Mouse (Mus musculus): Measurements from ENCODE around the gene Lars2. TPM values are rescaled to one million over a fixed set of nuclear protein-coding genes. Genes with fewer than 3 reads are reported as not detected.
"Not testable (repeated sequence)": the region's sequence is repeated elsewhere in the genome, so short reads cannot be mapped to it uniquely, and the experiment has no call there.

Lars2 gene
- polyA plus RNA-seq, 1 experiment from 2014 or later = 1,655 TPM

DNA sequence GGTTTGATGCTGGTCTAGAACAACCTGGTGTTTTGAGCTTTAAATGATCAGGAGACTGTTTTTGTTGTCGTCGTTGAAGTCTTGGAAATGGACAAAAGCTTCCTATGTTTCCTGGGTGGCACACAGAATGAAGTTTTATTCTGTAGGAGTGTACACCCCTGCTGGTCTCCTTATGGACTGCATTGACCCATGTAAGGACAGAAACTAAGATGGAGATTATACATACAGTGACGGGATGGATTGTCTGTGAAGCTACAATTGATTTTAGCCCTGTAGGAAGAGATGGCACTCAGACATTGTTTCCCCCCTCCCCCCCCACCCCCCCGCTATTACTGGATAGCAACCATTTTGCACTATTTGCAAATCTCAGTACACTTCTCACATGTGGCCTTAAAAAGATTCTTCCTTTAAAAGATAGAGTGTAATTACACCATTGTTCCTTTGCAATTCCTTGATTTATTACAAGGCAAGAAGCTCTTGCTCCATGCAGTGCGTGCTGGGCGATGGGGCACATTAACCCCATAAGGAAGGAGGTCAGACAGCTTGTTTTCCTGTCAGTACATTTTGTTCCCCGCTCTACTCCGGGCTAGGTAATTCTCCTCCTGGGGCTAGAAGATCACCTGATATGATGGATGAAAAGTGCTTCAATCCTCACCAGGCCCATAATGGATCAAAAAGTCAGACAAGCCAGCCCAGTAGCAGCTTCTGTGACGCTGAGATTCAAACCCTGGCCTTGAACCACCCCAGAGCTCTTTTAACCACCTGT, 602 bp upstream of the Lars2 start:
- no peaks in the 10 kb centered on the region for H3K36me3 ChIP-seq (ENCODE audit: control insufficient read depth, insufficient read depth)
- no peak overlapping the region for H3K27ac ChIP-seq (ENCODE audit: low read depth, low read length)
- peak; percentile 32 for TF ChIP-seq CTCF (IDR thresholded peaks at IDR 0.05; ENCODE audit: low read depth)
- no peaks in the 10 kb centered on the region for H3K9me3 ChIP-seq (ENCODE audit: control insufficient read depth)
- H3K4me2 ChIP-seq (replicated peaks; ENCODE audit: low read depth) = peak overlapping the region; percentile 90
- 0 out of 2 replicates have a peak overlapping the region, but pooled peaks have one; percentile 38 for H3K9ac ChIP-seq (ENCODE audit: low read depth, low read length)
- 31% methylated on average over 9 of the region's 9 CpGs for WGBS
- H3K4me3 ChIP-seq (ENCODE audit: low read depth, low read length) = peak overlapping the region; percentile 62
- H3K4me1 ChIP-seq (replicated peaks; ENCODE audit: control insufficient read depth, insufficient read depth, low read length) = no peaks in the 10 kb centered on the region; the same call in 1 of the 2 replicates
- ATAC-seq = peak; percentile 47
- H3K27me3 ChIP-seq (replicated peaks; ENCODE audit: control insufficient read depth, insufficient read depth, low read length) = no peaks in the 10 kb centered on the region

DNA sequence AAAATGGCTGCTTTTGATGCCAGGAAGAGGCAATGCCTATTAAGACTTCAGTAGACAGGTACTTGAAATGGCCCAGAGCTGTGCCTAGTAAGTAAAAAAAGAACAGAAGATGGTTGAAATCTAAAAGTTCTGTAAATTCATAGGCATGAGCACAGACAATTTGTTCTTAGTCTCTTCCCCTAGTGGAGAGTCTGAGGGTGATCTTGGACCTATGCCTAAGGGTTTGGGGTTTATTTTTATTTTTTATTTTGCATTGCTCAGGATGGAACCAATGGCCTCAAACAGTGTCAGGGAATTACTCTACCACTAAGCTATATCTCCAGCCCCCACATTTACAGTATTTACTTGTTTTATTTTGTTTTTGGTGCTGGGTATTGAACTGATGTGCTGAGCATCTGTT, 909 bp downstream of the Lars2 start:
- no peak overlapping the region for H3K9ac ChIP-seq (ENCODE audit: low read depth, low read length)
- no peaks in the 10 kb centered on the region for H3K9me3 ChIP-seq (ENCODE audit: control insufficient read depth)
- H3K4me3 ChIP-seq (ENCODE audit: low read depth, low read length) = peak overlapping the region; percentile 62
- H3K36me3 ChIP-seq (ENCODE audit: control insufficient read depth, insufficient read depth) = peaks cover 8% of the 10 kb centered on the region
- H3K27me3 ChIP-seq (replicated peaks; ENCODE audit: control insufficient read depth, insufficient read depth, low read length) = no peaks in the 10 kb centered on the region
- H3K4me1 ChIP-seq (replicated peaks; ENCODE audit: control insufficient read depth, insufficient read depth, low read length) = no peaks in the 10 kb centered on the region; the same call in 1 of the 2 replicates
- peak overlapping the region; percentile 90 for H3K4me2 ChIP-seq (replicated peaks; ENCODE audit: low read depth)
- peak; percentile 16; the same call in 1 of the 2 replicates for TF ChIP-seq CTCF (IDR thresholded peaks at IDR 0.05; ENCODE audit: low read depth)
- no peak overlapping the region for H3K27ac ChIP-seq (ENCODE audit: low read depth, low read length)
- no peak for ATAC-seq

DNA sequence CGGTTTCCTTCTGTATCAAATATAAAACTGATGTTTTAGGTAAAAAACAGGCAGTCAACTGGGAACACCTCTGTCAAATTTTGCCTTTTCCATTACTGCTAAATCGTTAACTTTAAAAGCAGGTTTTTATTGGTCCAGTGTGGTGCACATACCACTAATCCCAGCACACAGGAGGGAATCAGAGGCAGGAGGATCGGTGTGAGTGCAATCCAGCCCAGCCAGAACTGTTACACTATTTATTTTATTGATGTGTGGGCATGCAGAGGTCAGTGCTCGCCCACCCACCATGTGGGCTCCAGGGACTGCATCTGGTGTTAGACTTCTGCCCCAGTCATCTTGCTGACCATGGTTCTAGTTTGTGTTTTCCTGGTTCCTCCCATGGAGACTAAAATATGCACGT, 15.7 kb downstream of the Lars2 start:
- no peak overlapping the region for H3K9ac ChIP-seq (ENCODE audit: low read depth, low read length)
- WGBS = 61% methylated on average over 5 of the region's 5 CpGs
- H3K4me3 ChIP-seq (ENCODE audit: low read depth, low read length) = no peak overlapping the region
- H3K27me3 ChIP-seq (replicated peaks; ENCODE audit: control insufficient read depth, insufficient read depth, low read length) = no peaks in the 10 kb centered on the region
- no peaks in the 10 kb centered on the region for H3K9me3 ChIP-seq (ENCODE audit: control insufficient read depth)
- no peak overlapping the region for H3K4me2 ChIP-seq (replicated peaks; ENCODE audit: low read depth)
- no peak for TF ChIP-seq CTCF (IDR thresholded peaks at IDR 0.05; ENCODE audit: low read depth)
- H3K4me1 ChIP-seq (replicated peaks; ENCODE audit: control insufficient read depth, insufficient read depth, low read length) = no peaks in the 10 kb centered on the region
- H3K27ac ChIP-seq (ENCODE audit: low read depth, low read length) = no peak overlapping the region
- H3K36me3 ChIP-seq (ENCODE audit: control insufficient read depth, insufficient read depth) = peaks cover 15% of the 10 kb centered on the region; the same call in 1 of the 2 replicates
- ATAC-seq = no peak

DNA sequence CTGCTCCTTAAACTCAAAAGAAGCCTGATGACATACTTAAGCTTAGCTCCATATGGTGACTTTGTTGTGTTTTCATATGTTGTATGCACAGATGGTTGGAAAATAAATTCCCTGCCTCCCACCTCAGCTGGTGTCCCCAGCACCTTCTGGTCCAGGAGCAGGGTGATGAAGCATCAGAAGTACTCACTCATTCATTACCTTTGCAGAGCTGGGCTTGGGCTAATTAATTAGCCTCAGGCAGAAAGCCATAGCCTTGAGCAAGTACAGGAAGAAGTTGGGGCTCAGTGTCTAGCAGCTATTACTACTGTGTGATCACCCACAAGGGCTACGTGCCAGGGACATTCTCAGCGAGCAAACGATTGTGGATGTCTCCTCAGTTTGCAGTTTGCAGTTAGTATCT, 18.0 kb downstream of the Lars2 start:
- TF ChIP-seq CTCF (IDR thresholded peaks at IDR 0.05; ENCODE audit: low read depth) = no peak
- Histone ChIP-seq H3K36me3 (ENCODE audit: control insufficient read depth, insufficient read depth) (peaks cover 6% of the 10 kb centered on the region; the same call in 1 of the 2 replicates), H3K4me2 (replicated peaks; ENCODE audit: low read depth) (no peak overlapping the region), H3K4me3 (ENCODE audit: low read depth, low read length) (no peak overlapping the region), H3K27me3 (replicated peaks; ENCODE audit: control insufficient read depth, insufficient read depth, low read length) (no peaks in the 10 kb centered on the region), H3K9me3 (ENCODE audit: control insufficient read depth) (no peaks in the 10 kb centered on the region), H3K4me1 (replicated peaks; ENCODE audit: control insufficient read depth, insufficient read depth, low read length) (no peaks in the 10 kb centered on the region), H3K27ac (ENCODE audit: low read depth, low read length) (no peak overlapping the region), H3K9ac (ENCODE audit: low read depth, low read length) (no peak overlapping the region)
- 74% methylated on average over 3 of the region's 3 CpGs for WGBS
- no peak for ATAC-seq

DNA sequence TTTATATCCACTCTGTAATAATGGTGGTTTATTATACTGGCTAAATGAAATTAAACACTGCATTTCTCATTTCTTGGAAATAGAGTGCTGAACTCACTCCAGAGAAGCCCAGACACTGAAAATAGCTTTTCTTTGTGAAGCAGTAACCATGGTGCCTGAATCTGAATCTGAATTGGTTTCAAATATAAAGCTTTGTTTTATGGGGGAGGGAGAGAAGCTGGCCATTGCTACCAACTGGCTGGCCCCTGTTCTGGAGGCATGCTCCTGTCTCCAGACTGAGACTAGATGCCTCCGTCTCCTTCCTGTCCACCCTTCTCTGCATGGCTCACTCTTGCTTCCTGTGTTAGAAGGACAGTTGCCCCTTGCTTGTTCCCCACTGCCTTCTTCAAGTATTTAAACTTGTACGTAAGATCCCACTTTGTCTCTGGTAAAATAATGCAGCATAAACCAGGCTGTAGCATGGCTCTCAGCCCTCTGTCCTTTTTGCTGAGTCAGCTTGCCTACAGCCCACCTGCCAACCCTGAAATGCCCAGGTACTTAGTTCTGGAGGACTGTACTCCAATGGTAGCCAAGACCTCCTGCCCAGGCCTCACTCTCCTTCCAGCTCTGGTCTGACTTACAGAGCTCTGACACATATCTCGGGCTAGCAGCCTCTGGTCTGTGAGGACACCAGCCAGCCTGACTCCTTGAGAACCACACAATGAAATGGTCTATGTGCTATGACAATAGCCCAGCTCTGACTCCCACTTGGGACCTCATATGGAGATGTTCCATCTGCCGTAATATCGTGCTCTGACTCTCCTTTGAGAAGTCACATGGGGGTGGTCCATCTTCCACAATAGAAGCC, 18.8 kb downstream of the Lars2 start:
- no peak overlapping the region for H3K4me2 ChIP-seq (replicated peaks; ENCODE audit: low read depth)
- H3K9me3 ChIP-seq (ENCODE audit: control insufficient read depth) = no peaks in the 10 kb centered on the region
- no peak overlapping the region for H3K27ac ChIP-seq (ENCODE audit: low read depth, low read length)
- no peak overlapping the region for H3K4me3 ChIP-seq (ENCODE audit: low read depth, low read length)
- ATAC-seq = no peak
- 0 out of 2 replicates have a peak, but pooled peaks cover 10% of the 10 kb centered on the region for H3K36me3 ChIP-seq (ENCODE audit: control insufficient read depth, insufficient read depth)
- H3K4me1 ChIP-seq (replicated peaks; ENCODE audit: control insufficient read depth, insufficient read depth, low read length) = no peaks in the 10 kb centered on the region
- no peaks in the 10 kb centered on the region for H3K27me3 ChIP-seq (replicated peaks; ENCODE audit: control insufficient read depth, insufficient read depth, low read length)
- WGBS = 82% methylated on average over 5 of the region's 5 CpGs
- no peak overlapping the region for H3K9ac ChIP-seq (ENCODE audit: low read depth, low read length)
- no peak for TF ChIP-seq CTCF (IDR thresholded peaks at IDR 0.05; ENCODE audit: low read depth)

DNA sequence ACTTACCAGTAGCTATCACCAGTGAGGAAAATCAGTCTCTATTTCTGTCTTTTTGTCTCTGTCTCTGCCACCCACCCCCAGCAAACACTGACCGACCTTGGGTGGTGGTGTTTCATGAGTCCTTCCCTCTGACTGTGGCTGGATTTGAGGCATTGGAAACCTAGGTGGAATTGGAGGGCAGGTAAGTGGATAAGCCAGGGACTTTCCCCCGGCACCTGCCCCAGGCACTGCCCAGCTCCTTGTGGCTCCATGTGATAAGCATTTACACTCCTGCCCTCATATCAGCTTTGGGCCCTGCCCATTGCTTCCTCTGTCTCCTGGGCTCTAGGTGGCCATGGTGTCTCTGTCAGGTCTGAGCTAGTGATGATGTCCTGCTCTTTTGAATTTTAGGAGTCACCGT, 19.6 kb downstream of the Lars2 start:
- H3K36me3 ChIP-seq (ENCODE audit: control insufficient read depth, insufficient read depth) = 0 out of 2 replicates have a peak, but pooled peaks cover 8% of the 10 kb centered on the region
- H3K4me1 ChIP-seq (replicated peaks; ENCODE audit: control insufficient read depth, insufficient read depth, low read length) = no peaks in the 10 kb centered on the region
- no peak for TF ChIP-seq CTCF (IDR thresholded peaks at IDR 0.05; ENCODE audit: low read depth)
- H3K4me2 ChIP-seq (replicated peaks; ENCODE audit: low read depth) = no peak overlapping the region
- no peak for ATAC-seq
- no peaks in the 10 kb centered on the region for H3K9me3 ChIP-seq (ENCODE audit: control insufficient read depth)
- WGBS = 70% methylated on average over 3 of the region's 3 CpGs
- H3K4me3 ChIP-seq (ENCODE audit: low read depth, low read length) = no peak overlapping the region
- no peaks in the 10 kb centered on the region for H3K27me3 ChIP-seq (replicated peaks; ENCODE audit: control insufficient read depth, insufficient read depth, low read length)
- no peak overlapping the region for H3K9ac ChIP-seq (ENCODE audit: low read depth, low read length)
- H3K27ac ChIP-seq (ENCODE audit: low read depth, low read length) = no peak overlapping the region

DNA sequence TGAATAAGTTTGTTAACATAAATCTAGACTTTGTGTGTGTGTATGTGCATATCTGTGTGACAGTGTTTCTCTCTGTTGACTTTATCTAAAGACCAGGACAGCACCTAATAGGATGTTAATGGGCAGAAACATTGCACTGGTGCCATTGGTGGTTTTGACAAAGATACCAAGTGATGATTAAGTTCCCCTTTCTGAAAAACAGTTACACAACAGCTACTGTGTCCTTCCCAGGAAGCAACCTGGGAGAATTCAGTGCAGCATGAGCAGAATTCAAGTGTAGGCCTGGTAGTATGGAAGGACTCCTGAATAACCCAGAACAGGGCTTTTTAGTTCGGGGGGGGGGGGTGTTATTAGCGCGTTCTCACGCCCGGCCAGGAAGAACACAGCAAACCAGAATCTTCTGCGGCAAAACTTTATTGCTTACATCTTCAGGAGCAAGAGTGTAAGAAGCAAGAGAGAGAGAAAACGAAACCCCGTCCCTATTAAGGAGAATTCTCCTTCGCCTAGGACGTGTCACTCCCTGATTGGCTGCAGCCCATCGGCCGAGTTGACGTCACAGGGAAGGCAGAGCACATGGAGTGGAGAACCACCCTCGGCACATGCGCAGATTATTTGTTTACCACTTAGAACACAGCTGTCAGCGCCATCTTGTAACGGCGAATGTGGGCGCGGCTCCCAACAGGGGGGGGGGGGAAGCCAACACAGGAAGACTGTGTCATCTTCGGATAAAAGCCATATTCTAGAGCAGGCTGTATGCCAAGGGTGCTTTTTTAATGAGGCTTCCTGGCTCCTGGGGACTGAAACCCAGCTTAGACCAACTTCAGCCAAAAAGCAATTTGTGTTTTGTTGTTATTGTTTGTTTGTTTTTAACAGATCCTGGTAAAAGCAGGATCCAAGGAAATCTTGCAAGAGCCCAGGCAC, 21.6 kb downstream of the Lars2 start:
- H3K36me3 ChIP-seq (ENCODE audit: control insufficient read depth, insufficient read depth); H3K9ac ChIP-seq (ENCODE audit: low read depth, low read length); H3K4me3 ChIP-seq (ENCODE audit: low read depth, low read length); H3K4me1 ChIP-seq (replicated peaks; ENCODE audit: control insufficient read depth, insufficient read depth, low read length); H3K9me3 ChIP-seq (ENCODE audit: control insufficient read depth); ATAC-seq; H3K4me2 ChIP-seq (replicated peaks; ENCODE audit: low read depth); H3K27me3 ChIP-seq (replicated peaks; ENCODE audit: control insufficient read depth, insufficient read depth, low read length); H3K27ac ChIP-seq (ENCODE audit: low read depth, low read length): not testable (repeated sequence)
- 94% methylated on average over 11 of the region's 21 CpGs for WGBS

Measured in intestine, postnatal 0 days (tissue).